Mouse (Mus musculus) MEL (cell line): ENCODE results near the gene Ttll11. TPM values are rescaled to one million over a fixed set of nuclear protein-coding genes. Genes with fewer than 3 reads are reported as not detected.

Experiments used
- DNase-seq: peaks from one replicate; pipeline ENCODE4 v3.0.0; 2011; ENCODE audit warnings: low read depth, low spot score
- H3K27ac ChIP-seq: 2 replicates; pipeline ENCODE4 v1.5.1; 2012; ENCODE audit warnings: low read depth, mild to moderate bottlenecking, control low read depth, low read length, moderate library complexity; ENCODE audit not compliant: control insufficient read depth
- H3K27me3 ChIP-seq, 2 experiments: fragments of 150-350 bp in 1 of 2; sonication (generic) in 1 of 2; 2 replicates each; pipeline ENCODE4 v1.6.1; 2012; ENCODE audit warnings: low read length in 2 of 2, mild to moderate bottlenecking in 2 of 2, improper control_type of control experiment in 1 of 2, moderate library complexity in 1 of 2; ENCODE audit not compliant: insufficient read depth in 2 of 2, control insufficient read depth in 1 of 2
- H3K36me3 ChIP-seq, 2 experiments: 2 replicates each; pipeline ENCODE4 v1.6.1; 2012 to 2014; ENCODE audit warnings: low read length in 2 of 2, improper control_type of control experiment in 1 of 2, inconsistent platforms in 1 of 2, mild to moderate bottlenecking in 1 of 2; ENCODE audit not compliant: insufficient read depth in 2 of 2, control insufficient read depth in 1 of 2
- H3K4me1 ChIP-seq, 2 experiments: fragments of 150-350 bp in 1 of 2; sonication (generic) in 1 of 2; 2 replicates each; pipeline ENCODE4 v1.6.1; 2012; ENCODE audit warnings: low read length in 2 of 2, improper control_type of control experiment in 1 of 2, mild to moderate bottlenecking in 1 of 2; ENCODE audit not compliant: insufficient read depth in 2 of 2, control insufficient read depth in 1 of 2
- H3K4me3 ChIP-seq, 2 experiments: fragments of 150-350 bp in 1 of 2; sonication (generic) in 1 of 2; 2 replicates each; pipeline ENCODE4 v1.5.1; 2012; ENCODE audit warnings: low read depth in 2 of 2, low read length in 2 of 2, mild to moderate bottlenecking in 2 of 2, moderate library complexity in 2 of 2, control low read depth in 1 of 2, improper control_type of control experiment in 1 of 2; ENCODE audit not compliant: control insufficient read depth in 1 of 2, insufficient read depth in 1 of 2
- H3K79me2 ChIP-seq: 2 replicates; pipeline ENCODE4 v1.6.1; 2012; ENCODE audit warnings: mild to moderate bottlenecking, low read length, moderate library complexity; ENCODE audit not compliant: control insufficient read depth, poor library complexity, insufficient read depth
- H3K9ac ChIP-seq: 2 replicates; pipeline ENCODE4 v1.6.1; 2012; ENCODE audit warnings: low read depth, mild to moderate bottlenecking, control low read depth, low read length, moderate library complexity; ENCODE audit not compliant: control insufficient read depth, poor library complexity, severe bottlenecking
- H3K9me3 ChIP-seq: fragments of 150-350 bp; sonication (generic); replicated peaks from 2 replicates; pipeline ENCODE4 v1.6.1; 2012; ENCODE audit warnings: mild to moderate bottlenecking, low read length, improper control_type of control experiment, moderate library complexity; ENCODE audit not compliant: insufficient read depth
- EP300 ChIP-seq, 2 experiments: IDR thresholded peaks; 2 replicates each; pipeline ENCODE4 v1.6.1; 2011; ENCODE audit warnings: improper control_type of control experiment in 2 of 2, low read length in 2 of 2, low read depth in 1 of 2, mild to moderate bottlenecking in 1 of 2
- ETS1 ChIP-seq: IDR thresholded peaks from 2 replicates; pipeline ENCODE4 v1.6.1; 2012; ENCODE audit warnings: low read depth, mild to moderate bottlenecking, inconsistent platforms, low read length, improper control_type of control experiment, moderate library complexity
- GABPA ChIP-seq: IDR thresholded peaks from 2 replicates; pipeline ENCODE4 v1.6.1; 2012; ENCODE audit warnings: low read depth, mild to moderate bottlenecking, inconsistent platforms, low read length, improper control_type of control experiment, moderate library complexity
- KAT2A ChIP-seq: conservative IDR thresholded peaks from 2 replicates; pipeline ENCODE4 v1.6.1; 2012; ENCODE audit warnings: low read depth, low read length, improper control_type of control experiment, inconsistent platforms
- MAX ChIP-seq: IDR thresholded peaks from 2 replicates; pipeline ENCODE4 v1.6.1; 2011; ENCODE audit warnings: low read length, improper control_type of control experiment
- MAZ ChIP-seq: IDR thresholded peaks from 2 replicates; pipeline ENCODE4 v1.6.1; 2012; ENCODE audit warnings: low read depth, mild to moderate bottlenecking, inconsistent platforms, low read length, improper control_type of control experiment
- MYC ChIP-seq: IDR thresholded peaks from 2 replicates; pipeline ENCODE4 v1.6.1; 2011; ENCODE audit warnings: low read depth, mild to moderate bottlenecking, low read length, improper control_type of control experiment, moderate library complexity
- NRF1 ChIP-seq: IDR thresholded peaks from 2 replicates; pipeline ENCODE4 v1.6.1; 2014; ENCODE audit warnings: low read depth, mild to moderate bottlenecking, inconsistent platforms, low read length, improper control_type of control experiment, moderate library complexity; ENCODE audit not compliant: poor library complexity, insufficient read depth, severe bottlenecking
- POLR2AphosphoS2 ChIP-seq: IDR thresholded peaks from 2 replicates; pipeline ENCODE4 v1.6.1; 2011; ENCODE audit warnings: low read length, improper control_type of control experiment
- RAD21 ChIP-seq: IDR thresholded peaks from 2 replicates; pipeline ENCODE4 v1.6.1; 2011; ENCODE audit warnings: mild to moderate bottlenecking, low read depth, low read length, improper control_type of control experiment
- RCOR1 ChIP-seq: IDR thresholded peaks from 2 replicates; pipeline ENCODE4 v1.6.1; 2012; ENCODE audit warnings: low read depth, mild to moderate bottlenecking, inconsistent platforms, low read length, improper control_type of control experiment
- SIN3A ChIP-seq: IDR thresholded peaks from 2 replicates; pipeline ENCODE4 v1.6.1; 2012; ENCODE audit warnings: low read length, improper control_type of control experiment, inconsistent platforms
- TAL1 ChIP-seq: IDR thresholded peaks from 2 replicates; pipeline ENCODE4 v1.6.1; 2012; ENCODE audit warnings: mild to moderate bottlenecking, inconsistent platforms, low read length, moderate library complexity, mixed read lengths
- TBP ChIP-seq: IDR thresholded peaks from 2 replicates; pipeline ENCODE4 v1.8.0; 2011; ENCODE audit warnings: low read depth, low read length, improper control_type of control experiment
- TCF12 ChIP-seq: IDR thresholded peaks from 2 replicates; pipeline ENCODE4 v1.6.1; 2014; ENCODE audit warnings: low read depth, mild to moderate bottlenecking, inconsistent platforms, low read length, improper control_type of control experiment, moderate library complexity
- USF2 ChIP-seq, 2 experiments: IDR thresholded peaks; 2 replicates each; pipeline ENCODE4 v1.6.1; 2011 to 2012; ENCODE audit warnings: improper control_type of control experiment in 2 of 2, low read length in 2 of 2, borderline replicate concordance in 1 of 2, inconsistent platforms in 1 of 2, low read depth in 1 of 2, mild to moderate bottlenecking in 1 of 2; ENCODE audit not compliant: insufficient read depth in 1 of 2
- polyA plus RNA-seq, 2 experiments: library from polyadenylated mRNA; stranded (reverse) in 1 of 2; unstranded in 1 of 2; fragments of >175 nt in 1 of 2; fragments of >200 nt in 1 of 2; gene quantifications; 2 replicates each; pipeline versions ENCODE4 v1.2.1 to v1.2.4; 2012; ENCODE audit warnings: low replicate concordance in 2 of 2, low read depth in 1 of 2; ENCODE audit not compliant: insufficient read length in 2 of 2, insufficient read depth in 1 of 2, missing spikeins in 1 of 2
- total RNA-seq: library from RNA; depleted of rRNA; stranded (reverse); fragments of 300-350 nt; gene quantifications from 2 replicates; pipeline ENCODE4 v1.2.3, GENCODE M21; 2012

Gene Ttll11
- total and polyA plus RNA-seq, 3 experiments: 1.2 to 2.5 TPM; not detected in 1

DNA sequence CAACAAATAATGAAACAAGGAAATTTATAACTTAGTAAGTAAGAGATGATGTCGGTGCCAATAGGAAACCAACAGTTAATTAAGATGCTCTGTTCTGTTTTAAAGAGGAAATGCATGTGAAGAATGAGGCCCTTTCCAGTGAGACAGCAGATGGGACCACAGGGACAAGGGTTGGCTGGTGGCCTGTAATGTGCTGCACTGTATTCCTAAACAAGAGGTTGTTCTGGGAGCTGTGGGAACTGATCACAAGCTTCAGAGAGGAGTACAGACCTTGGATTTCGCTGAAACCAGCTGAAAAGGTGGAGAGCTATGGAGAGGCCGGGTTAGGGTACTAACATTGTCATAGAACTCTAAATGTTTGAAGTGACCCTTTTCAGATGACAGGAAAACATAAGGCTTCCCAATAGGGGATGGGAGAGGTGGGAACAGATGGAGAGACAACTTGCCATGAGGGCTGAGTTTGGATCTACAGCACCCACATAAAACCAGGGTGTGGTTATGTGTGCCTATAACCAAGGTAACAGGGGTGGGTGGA, 18.1 kb downstream of the Ttll11 start (continued):
- no peak for TF ChIP-seq MYC
- TF ChIP-seq, all 39 proteins: peak for 0

- no peak overlapping the region for H3K9ac ChIP-seq
- no peak for DNase-seq
- H3K79me2 ChIP-seq: no peaks in the 10 kb centered on the region
- H3K9me3 ChIP-seq: no peaks in the 10 kb centered on the region
- H3K4me3 ChIP-seq: no peak overlapping the region
- no peak overlapping the region for H3K27ac ChIP-seq
- H3K36me3 ChIP-seq: no peaks in the 10 kb centered on the region
- no peak for TF ChIP-seq KAT2A
- H3K4me1 ChIP-seq: no peaks in the 10 kb centered on the region
- no peaks in the 10 kb centered on the region; a peak in 2 of 4 replicates for H3K27me3 ChIP-seq
Measured at GRCm38 (mm10) chr2:35957471-35958140, 22.1 kb downstream of the Ttll11 start.

GRCm38 (mm10) chr2:35955211-35955610, 24.5 kb downstream of the Ttll11 start:
- H3K9ac ChIP-seq: no peak overlapping the region
- DNase-seq: no peak
- H3K9me3 ChIP-seq: no peaks in the 10 kb centered on the region
- H3K4me3 ChIP-seq: no peak overlapping the region
- TF ChIP-seq KAT2A (no peak), TBP (no peak), ETS1 (no peak), GABPA (no peak), TCF12 (no peak), EP300 (IDR thresholded peaks at IDR 0.05; ENCODE audit: low read depth in 1 of 2, low read length in 2 of 2) (no peak), RAD21 (no peak), NRF1 (no peak), MYC (no peak), USF2 (IDR thresholded peaks at IDR 0.05; ENCODE audit: borderline replicate concordance in 1 of 2, insufficient read depth in 1 of 2, low read depth in 1 of 2, low read length in 2 of 2) (no peak), MAZ (no peak), RCOR1 (no peak), TAL1 (no peak), SIN3A (no peak), MAX (no peak), POLR2AphosphoS2 (no peak)
- H3K79me2 ChIP-seq: no peaks in the 10 kb centered on the region
- no peaks in the 10 kb centered on the region for H3K36me3 ChIP-seq
- H3K27me3 ChIP-seq: no peaks in the 10 kb centered on the region; a peak in 3 of 4 replicates
- no peaks in the 10 kb centered on the region for H3K4me1 ChIP-seq
- no peak overlapping the region for H3K27ac ChIP-seq
